Mouse (Mus musculus): ENCODE data around the gene Dtymk.

DNA sequence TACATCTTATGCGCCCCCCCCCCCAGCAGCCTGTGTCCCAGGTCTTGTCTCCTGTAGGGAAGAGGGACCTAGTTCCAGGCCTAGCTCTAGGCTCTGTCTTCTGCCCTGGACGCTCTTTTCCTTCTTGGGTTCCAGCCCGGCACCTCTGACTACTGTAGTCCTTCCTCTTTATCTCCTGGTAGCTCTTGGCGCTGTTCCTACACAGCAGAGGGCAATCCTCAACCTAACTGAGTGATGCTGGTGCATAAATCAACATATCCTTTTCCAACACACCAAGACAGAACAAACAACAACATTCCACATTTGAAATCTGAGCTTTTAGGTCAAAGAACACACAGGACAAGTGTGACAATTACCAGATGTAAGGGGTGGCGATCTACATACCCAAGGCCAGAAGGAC lies 55.6 kb downstream of the Dtymk start:
- TF ChIP-seq POLR2A (IDR thresholded peaks at IDR 0.05; ENCODE audit: insufficient read length, low read depth) (no peak), SRF (IDR thresholded peaks at IDR 0.05; ENCODE audit: control insufficient read depth, insufficient read length, low read depth) (no peak), MYOG (IDR thresholded peaks at IDR 0.05; ENCODE audit: control insufficient read depth in 1 of 3, insufficient read depth in 1 of 3, insufficient read length in 2 of 3, low read depth in 2 of 3) (no peak), CEBPB (IDR thresholded peaks at IDR 0.05; ENCODE audit: insufficient read depth, poor library complexity, severe bottlenecking) (no peak)
